Mouse (Mus musculus): Measurements from ENCODE around the gene Clip2. TPM values are rescaled to one million over a fixed set of nuclear protein-coding genes. Genes with fewer than 3 reads are reported as not detected.

Gene Clip2
- polyA plus RNA-seq (2012; rRNA removed; ENCODE audit: low replicate concordance), result 33.0 and 34.5 TPM in 2 replicates

DNA sequence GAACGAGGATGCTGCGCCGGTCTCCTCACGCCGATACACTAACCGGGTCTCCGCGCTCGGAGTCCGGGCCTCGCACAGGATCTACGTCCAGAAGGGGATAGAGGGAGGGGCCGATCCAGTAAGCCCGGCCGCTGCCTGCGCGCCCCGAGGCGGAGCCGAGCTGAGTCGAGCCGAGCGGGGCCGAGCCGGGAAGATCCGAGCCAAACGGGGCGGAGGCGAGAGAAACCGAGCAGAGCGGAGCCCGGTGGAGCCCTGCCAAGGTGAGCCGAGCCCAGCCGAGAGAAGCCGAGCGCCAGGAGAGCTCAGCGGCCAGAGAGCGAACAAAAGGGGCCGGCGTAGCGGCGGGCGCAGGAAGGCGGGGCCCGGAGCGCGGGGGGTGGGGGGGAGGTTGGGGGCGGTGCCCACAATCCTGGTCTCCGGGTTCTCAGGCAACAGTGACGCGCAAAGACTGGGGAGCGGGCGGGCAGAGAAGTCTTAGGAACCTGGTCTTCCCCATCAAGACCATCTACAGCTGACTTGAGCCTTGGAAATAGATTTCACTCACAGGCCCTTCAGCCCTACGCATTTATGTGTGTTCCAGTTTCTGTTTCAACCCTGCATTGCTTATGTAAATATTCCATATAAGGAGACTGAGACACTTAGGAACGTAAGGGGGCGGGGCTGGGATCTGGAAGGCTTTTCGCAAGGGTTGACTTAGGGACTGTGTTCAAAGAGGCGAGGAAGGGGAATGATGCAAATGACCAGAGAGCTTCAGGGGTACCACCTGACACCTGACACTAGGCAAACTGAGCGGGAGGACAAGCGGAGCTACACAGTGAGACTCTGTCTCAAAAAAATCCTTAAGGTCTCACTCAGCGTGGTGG lies at the start of gene Clip2:
TSS of gene Clip2 (minus strand) at position 325 of the 863 bp plus-strand sequence.

DNA sequence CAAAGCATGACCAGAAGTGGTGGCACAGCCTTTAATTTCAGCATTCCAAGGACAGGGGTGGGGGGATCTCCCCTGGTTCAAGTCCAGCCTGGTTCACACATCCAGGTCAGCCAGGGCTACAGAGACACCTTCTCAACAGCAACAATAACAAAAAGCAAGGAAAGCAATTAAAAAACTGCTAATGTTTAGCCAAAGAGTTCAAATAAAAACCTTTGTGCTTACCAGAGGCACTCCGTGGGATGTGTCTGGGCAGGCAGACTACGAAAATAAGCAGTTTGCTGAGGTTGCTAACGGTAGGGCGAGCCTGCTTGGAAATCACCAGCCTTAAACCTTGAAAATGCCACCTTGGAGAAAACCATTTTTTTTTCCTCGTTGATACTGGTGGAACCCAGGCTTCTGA lies 28.9 kb upstream of the Clip2 start, which contains the start of gene Rfc2:
TSS of gene Rfc2 (plus strand) at position 221 of the 400 bp plus-strand sequence.

DNA sequence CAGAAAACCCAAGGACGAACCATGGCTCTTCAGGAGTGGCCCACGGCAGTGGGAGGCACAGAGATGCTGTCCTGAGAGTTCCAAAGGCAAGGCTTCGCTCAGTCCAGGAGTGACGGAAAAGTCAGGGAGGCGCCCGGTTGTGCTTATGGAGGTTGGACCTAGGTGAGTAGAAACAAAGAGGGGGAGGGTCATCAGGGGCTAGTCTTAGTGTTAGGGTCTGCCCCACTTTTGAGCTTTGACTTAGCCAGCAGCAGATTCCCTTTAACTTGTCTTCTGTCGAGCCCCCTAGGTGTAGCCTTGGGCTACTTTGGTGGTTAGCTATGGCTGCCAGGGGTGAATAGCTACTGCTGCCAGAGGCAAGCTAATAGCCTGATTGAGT lies 7.8 kb upstream of the Clip2 start, which contains the start of gene Syna:
TSS of gene Syna (minus strand) at position 101 of the 379 bp plus-strand sequence.

DNA sequence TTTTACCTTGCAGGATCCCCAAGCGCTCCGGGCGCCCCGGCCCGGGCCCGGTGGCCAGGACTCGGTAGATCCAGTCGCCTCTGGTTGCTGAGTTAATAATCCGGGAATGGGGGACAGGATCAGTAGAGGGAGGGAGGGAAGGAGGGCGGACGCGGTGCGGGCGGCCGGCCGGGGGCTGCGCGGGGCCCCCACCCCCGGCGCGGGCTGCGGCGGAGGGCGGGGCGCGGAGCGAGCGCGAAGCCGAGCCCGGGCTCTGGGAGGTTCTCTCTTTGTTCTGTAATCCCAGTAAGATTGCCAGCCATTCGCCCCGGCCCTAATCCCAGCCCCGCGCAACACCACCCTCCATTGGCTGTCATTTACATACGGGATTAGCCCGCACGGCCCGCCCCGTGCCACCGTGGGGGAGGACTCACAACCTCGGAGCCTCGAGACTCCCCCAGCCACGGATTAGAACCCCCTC lies 95.7 kb downstream of the Clip2 start, which contains the start of gene Gtf2ird1:
TSS of gene Gtf2ird1 (minus strand) at position 214 of the 460 bp plus-strand sequence.

Other genes starting within 250 kb of the Clip2 start
- gene Gtf2i, start 237.7 kb downstream of the Clip2 start, polyA plus RNA-seq (2012; rRNA removed; ENCODE audit: low replicate concordance), result 22.8 and 30.3 TPM in 2 replicates
- gene Gtf2ird1, start 95.7 kb downstream of the Clip2 start, polyA plus RNA-seq (2012; rRNA removed; ENCODE audit: low replicate concordance), result 22.5 and 27.8 TPM in 2 replicates
- gene Syna, start 7.7 kb upstream of the Clip2 start, polyA plus RNA-seq (2012; rRNA removed; ENCODE audit: low replicate concordance), result 2.9 and 8.1 TPM in 2 replicates
- 26.3 and 26.5 TPM in 2 replicates for gene Rfc2, start 28.9 kb upstream of the Clip2 start, polyA plus RNA-seq (2012; rRNA removed; ENCODE audit: low replicate concordance)
- 4.5 and 9.6 TPM in 2 replicates for gene Lat2, start 62.6 kb upstream of the Clip2 start, polyA plus RNA-seq (2012; rRNA removed; ENCODE audit: low replicate concordance)
- 146 and 247 TPM in 2 replicates for gene Eif4h, start 87.1 kb upstream of the Clip2 start, polyA plus RNA-seq (2012; rRNA removed; ENCODE audit: low replicate concordance)
- 6.7 and 7.6 TPM in 2 replicates for gene Limk1, start 136.2 kb upstream of the Clip2 start, polyA plus RNA-seq (2012; rRNA removed; ENCODE audit: low replicate concordance)
- gene Eln, start 194.9 kb upstream of the Clip2 start, polyA plus RNA-seq (2012; rRNA removed; ENCODE audit: low replicate concordance), result 15.7 and 17.5 TPM in 2 replicates

Measured in duodenum, adult 2 months (tissue).